Mouse (Mus musculus) midbrain, embryonic 11.5 days (tissue): ENCODE data around the gene Sstr4. TPM values are rescaled to one million over a fixed set of nuclear protein-coding genes. Genes with fewer than 3 reads are reported as not detected.
A peak's percentile ranks its signal among the peaks of the same experiment; 100 is the strongest.

ENCODE experiments used
- ATAC-seq: fragments of 200-750 bp; cut with Nextera tagmentation; 2 replicates; pipeline ENCODE4 v1.8.0; 2017; ENCODE audit warnings: moderate TSS enrichment, moderate library complexity; ENCODE audit not compliant: low FRiP score
- DNase-seq: peaks from one replicate; pipeline ENCODE4 v3.0.0; 2015; ENCODE audit warnings: low spot score; ENCODE audit errors: missing footprints
- H3K27ac ChIP-seq: fragments of 300-500 bp; sonication (generic); 2 replicates; pipeline ENCODE4 v1.5.1; 2014; ENCODE audit warnings: low read depth, low read length
- H3K27me3 ChIP-seq: fragments of 300-500 bp; sonication (generic); 2 replicates; pipeline ENCODE4 v1.6.1; 2014; ENCODE audit warnings: mild to moderate bottlenecking, low read length, moderate library complexity, mixed read lengths; ENCODE audit not compliant: control insufficient read depth, insufficient read depth
- H3K36me3 ChIP-seq: fragments of 300-500 bp; sonication (generic); 2 replicates; pipeline ENCODE4 v1.6.1; 2014; ENCODE audit warnings: mild to moderate bottlenecking, low read length, moderate library complexity, mixed read lengths; ENCODE audit not compliant: control insufficient read depth, insufficient read depth
- H3K4me1 ChIP-seq: fragments of 300-500 bp; sonication (generic); 2 replicates; pipeline ENCODE4 v1.6.1; 2014; ENCODE audit warnings: low read length; ENCODE audit not compliant: control insufficient read depth, insufficient read depth
- H3K4me2 ChIP-seq: fragments of 300-500 bp; sonication (generic); 2 replicates; pipeline ENCODE4 v1.6.1; 2014; ENCODE audit warnings: mild to moderate bottlenecking, moderate library complexity
- H3K4me3 ChIP-seq: fragments of 300-500 bp; sonication (generic); 2 replicates; pipeline ENCODE4 v1.5.1; 2014; ENCODE audit warnings: low read depth, low read length
- H3K9ac ChIP-seq: fragments of 300-500 bp; sonication (generic); 2 replicates; pipeline ENCODE4 v1.6.1; 2014; ENCODE audit warnings: low read length
- H3K9me3 ChIP-seq: fragments of 300-500 bp; sonication (generic); 2 replicates; pipeline ENCODE4 v1.6.1; 2016; ENCODE audit warnings: low read length; ENCODE audit not compliant: control insufficient read depth
- WGBS: fragments of 180-500 bp; shearing (Covaris S2); extraction: QIAGEN DNeasy Blood & Tissue Kit; methylation state at CpG from one replicate; pipeline ENCODE4 v1.1.7; 2014; 5-methylcytosine and 5-hydroxymethylcytosine counted together
- polyA plus RNA-seq: library from polyadenylated mRNA; unstranded; fragments of >200 nt; fragmentation: Nextera tagmentation; extraction: Ambion mirVana; gene quantifications from 2 replicates; pipeline ENCODE4 v1.2.1, GENCODE M21; 2014

Sstr4 gene
- polyA plus RNA-seq, 1 experiment from 2014 or later = 1.4 TPM

DNA sequence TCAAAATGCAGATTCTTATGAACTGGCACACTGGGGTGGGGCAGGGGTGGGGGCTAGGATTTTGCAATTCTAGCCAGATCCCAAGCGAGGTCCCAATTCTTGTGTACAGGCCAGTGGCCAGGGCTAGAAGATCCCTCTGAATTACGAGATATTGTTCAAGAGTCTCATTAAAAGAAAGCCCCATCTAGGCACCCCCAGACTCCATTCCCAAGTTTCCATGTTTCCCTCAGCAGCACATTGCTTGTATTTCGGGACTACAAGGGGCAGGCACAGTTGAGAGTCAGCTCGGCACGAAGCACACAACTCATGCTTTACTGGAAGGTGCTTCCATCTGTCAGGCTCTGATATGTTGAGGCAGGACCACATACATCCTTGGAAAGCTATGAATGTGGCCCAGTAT is 9.8 kb downstream of the Sstr4 start:
- peaks cover 12% of the 10 kb centered on the region for H3K4me1 ChIP-seq
- no peaks in the 10 kb centered on the region for H3K36me3 ChIP-seq
- no peaks in the 10 kb centered on the region for H3K9me3 ChIP-seq
- H3K27me3 ChIP-seq = peaks cover 36% of the 10 kb centered on the region
- no peak overlapping the region for H3K4me2 ChIP-seq
- no peak overlapping the region for H3K9ac ChIP-seq
- DNase-seq = peak; percentile 80
- H3K27ac ChIP-seq = no peak overlapping the region
- 75% methylated on average over 5 of the region's 5 CpGs for WGBS
- H3K4me3 ChIP-seq = no peak overlapping the region
- ATAC-seq = no peak

DNA sequence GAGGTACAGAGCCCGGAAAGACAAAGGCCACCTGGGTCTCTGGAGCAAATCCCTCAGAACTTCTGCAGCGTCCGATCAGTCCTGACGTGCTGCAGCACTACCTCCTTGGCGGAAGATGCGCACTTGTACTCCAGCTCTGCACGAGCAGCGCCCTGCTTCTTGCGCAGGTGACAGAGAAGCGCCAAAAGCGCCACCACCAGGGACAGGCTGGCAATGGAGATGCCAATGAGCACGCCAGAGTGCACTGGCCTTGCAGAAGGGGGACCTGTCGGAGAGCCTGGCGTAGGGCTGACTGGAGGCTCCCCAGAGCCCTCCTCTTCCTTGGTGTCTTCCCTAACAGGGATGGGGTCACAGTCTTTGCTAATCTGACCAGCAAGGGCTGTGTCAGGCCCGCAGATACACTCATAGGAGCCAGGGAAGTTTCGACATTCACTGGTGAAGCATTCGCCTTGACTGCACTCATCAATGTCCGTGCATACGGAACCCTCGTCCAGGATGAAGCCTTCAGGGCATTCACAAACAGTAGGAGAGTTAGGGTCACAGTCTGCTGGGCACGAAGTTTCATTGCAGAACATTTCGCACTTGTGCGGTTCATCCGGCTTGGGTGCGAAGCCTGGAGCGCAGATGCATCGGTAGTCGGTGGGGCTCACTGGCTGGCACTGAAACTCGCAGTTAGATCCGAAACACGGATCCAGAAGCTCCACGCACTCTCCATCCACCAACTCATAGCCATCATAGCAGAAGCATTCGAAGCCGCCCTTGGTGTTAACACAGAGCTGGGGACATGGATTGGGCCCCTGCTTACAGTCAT is 11.2 kb downstream of the Sstr4 start:
- H3K4me1 ChIP-seq = peaks cover 12% of the 10 kb centered on the region
- H3K9ac ChIP-seq = no peak overlapping the region
- DNase-seq (peak; percentile 91), ATAC-seq (peak; percentile 17; the same call in 1 of the 2 replicates)
- H3K4me3 ChIP-seq = peak overlapping the region; percentile 24
- no peaks in the 10 kb centered on the region for H3K36me3 ChIP-seq
- H3K27ac ChIP-seq = no peak overlapping the region
- WGBS = 8% methylated on average over 34 of the region's 34 CpGs
- H3K9me3 ChIP-seq = no peaks in the 10 kb centered on the region
- peak overlapping the region; percentile 48 for H3K4me2 ChIP-seq
- peaks cover 36% of the 10 kb centered on the region for H3K27me3 ChIP-seq

DNA sequence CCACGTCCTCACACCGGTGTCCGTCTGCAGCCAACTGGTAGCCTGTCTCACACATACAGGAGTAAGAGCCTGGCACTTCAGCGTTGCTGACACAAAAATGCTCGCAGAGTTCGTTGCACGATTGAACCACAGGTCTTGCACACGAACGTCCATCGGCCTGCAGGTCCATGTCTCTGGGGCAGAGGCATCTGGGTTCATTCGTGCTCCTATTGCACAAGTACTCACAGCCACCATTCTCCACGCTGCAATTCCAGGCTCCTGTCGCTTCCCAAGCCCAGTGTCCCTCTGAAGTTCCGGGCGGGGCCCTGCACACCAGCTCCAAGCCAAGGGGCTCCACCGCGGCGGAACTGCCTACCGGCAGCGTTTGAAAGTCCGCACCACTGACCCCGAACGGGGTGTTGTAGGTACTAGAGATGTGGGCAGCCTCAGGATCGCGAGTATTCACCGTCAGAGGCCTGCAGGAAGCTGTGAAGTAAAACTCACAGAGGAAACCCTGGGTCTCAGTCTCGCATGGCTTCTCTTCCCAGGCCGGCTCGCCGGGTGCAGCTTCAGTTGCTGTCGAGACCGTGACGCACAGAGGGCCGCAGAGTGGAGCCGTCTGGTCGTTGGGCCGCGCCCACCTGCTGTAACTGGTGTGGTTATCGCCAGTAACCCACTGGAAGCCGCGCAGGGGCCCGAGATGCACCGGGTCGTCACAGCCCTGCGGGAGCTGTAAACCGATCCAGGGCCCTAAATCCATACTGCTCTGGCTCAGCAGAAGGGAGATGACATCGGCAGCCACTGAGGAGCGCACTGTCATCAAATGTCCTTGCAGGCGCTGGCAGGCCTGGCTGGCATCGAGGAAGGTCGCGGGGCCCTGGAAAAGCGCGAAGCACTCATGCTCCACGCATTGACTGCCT is 12.1 kb downstream of the Sstr4 start:
- ATAC-seq = peak; percentile 41
- Histone ChIP-seq H3K27me3 (peaks cover 36% of the 10 kb centered on the region), H3K9ac (peak overlapping the region; percentile 24; the same call in 1 of the 2 replicates)

DNA sequence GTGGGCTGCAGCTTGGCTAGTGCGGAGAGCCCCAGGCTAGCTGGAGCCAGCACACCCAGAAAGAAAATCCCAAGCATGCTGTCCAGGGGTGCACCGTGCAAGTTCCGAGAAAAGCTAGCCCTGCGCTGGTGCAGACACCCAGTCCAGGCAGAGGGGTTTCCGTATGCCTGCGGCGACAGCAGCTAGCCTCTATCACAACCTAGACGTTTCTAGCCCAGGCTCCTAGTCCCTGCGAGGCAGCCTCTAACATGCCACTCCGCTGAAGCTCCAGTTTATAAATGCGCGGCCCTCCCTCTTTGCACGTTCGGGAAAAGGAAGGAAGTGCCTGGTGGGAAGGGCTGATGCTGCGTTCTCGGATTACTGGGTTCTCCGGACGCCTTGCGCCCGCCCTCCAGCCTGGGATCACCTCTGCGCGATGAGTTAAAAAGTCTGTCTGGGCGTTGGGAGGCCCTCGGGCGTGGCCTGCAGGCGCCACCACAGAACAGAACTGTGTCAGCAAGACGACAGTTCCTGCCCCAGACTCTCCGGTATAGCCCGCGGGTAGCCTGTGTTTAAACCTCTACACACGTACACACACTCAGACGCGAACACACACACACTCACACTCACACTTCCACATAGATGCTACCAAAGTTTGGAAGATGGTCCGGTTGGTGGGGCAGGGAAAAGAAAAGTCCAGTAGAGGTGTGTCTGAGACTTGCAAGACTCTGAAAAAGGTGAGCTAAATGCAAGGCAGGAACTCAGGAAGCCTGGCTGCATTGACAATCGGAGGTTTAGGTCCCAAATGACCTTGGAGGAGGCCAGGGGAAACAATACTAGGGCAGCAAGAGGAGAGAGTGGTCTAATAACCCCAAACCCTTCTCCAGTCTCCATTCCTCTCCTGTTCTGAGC is 13.0 kb downstream of the Sstr4 start, which contains the start of gene Thbd:
Gene Thbd, minus strand, starts transcription at position 319 of the 891 bp plus-strand sequence.
- Histone ChIP-seq H3K4me3 (peak within 1 kb of the TSS; percentile 24), H3K4me2 (peak within 1 kb of the TSS; percentile 48), H3K36me3 (no peaks in the 10 kb centered on the region), H3K27ac (no peak within 1 kb of the TSS), H3K4me1 (peaks cover 12% of the 10 kb centered on the region), H3K27me3 (peaks cover 36% of the 10 kb centered on the region), H3K9ac (peak within 1 kb of the TSS; percentile 24; the same call in 1 of the 2 replicates), H3K9me3 (no peaks in the 10 kb centered on the region)
- ATAC-seq (peak; percentile 54), DNase-seq (peak; percentile 96)
- 3% methylated on average over 34 of the region's 35 CpGs for WGBS

More for the DNA sequence above, 12.1 kb downstream of the Sstr4 start:
- DNase-seq = peak; percentile 96
- Histone ChIP-seq H3K4me1 (peaks cover 12% of the 10 kb centered on the region), H3K27ac (no peak overlapping the region), H3K4me2 (peak overlapping the region; percentile 48), H3K4me3 (peak overlapping the region; percentile 24), H3K9me3 (no peaks in the 10 kb centered on the region), H3K36me3 (no peaks in the 10 kb centered on the region)
- 3% methylated on average over 55 of the region's 55 CpGs for WGBS

DNA sequence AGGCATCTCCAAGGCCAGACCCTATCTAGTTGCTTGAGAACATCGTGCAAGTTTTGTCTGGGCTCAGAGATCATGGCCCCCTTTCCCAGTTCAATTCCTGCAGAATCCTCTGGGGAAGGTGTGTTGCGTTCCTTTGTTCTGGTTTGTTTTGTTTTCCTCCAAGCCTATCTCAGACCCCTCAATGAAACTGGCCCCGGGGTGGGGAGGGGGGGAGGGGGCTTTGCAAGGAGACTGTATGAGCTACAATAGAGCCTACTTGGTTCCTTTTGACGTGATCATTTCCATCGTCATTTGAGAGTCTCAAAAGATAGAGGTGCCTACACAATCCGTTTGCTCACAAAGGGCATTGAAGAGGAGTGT is 13.6 kb downstream of the Sstr4 start:
- WGBS = 15% methylated on average over 6 of the region's 6 CpGs
- H3K27me3 ChIP-seq = peaks cover 36% of the 10 kb centered on the region
- no peak overlapping the region for H3K9ac ChIP-seq
- peaks cover 12% of the 10 kb centered on the region for H3K4me1 ChIP-seq
- H3K36me3 ChIP-seq = no peaks in the 10 kb centered on the region
- no peak overlapping the region for H3K4me3 ChIP-seq
- DNase-seq (no peak), ATAC-seq (peak; percentile 30)
- no peaks in the 10 kb centered on the region for H3K9me3 ChIP-seq
- no peak overlapping the region for H3K4me2 ChIP-seq
- no peak overlapping the region for H3K27ac ChIP-seq

DNA sequence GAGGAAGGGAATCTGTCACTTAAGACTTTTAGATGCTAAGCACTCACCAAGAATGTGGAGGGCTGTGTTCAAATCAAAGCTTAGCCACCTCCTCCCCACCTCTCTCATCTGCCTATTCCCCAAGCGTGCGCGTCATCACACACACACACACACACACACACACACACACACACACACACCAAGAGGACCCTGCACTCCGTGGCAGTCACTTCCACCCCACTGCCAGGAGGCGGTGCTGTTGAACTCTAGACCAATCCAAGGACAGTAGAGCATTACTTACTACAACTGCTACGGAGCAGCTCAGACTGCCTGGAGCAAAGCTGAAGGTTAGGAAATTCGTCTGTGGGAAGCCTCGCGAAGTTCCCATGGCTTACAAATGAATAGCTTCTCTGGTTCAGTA is 14.0 kb downstream of the Sstr4 start:
- H3K4me2 ChIP-seq = no peak overlapping the region
- ATAC-seq (peak; percentile 86), DNase-seq (peak; percentile 91)
- 20% methylated on average over 9 of the region's 9 CpGs for WGBS
- H3K36me3 ChIP-seq = no peaks in the 10 kb centered on the region
- no peak overlapping the region for H3K27ac ChIP-seq
- H3K9ac ChIP-seq = no peak overlapping the region
- H3K9me3 ChIP-seq = no peaks in the 10 kb centered on the region
- peaks cover 36% of the 10 kb centered on the region for H3K27me3 ChIP-seq
- no peak overlapping the region for H3K4me3 ChIP-seq
- peaks cover 12% of the 10 kb centered on the region for H3K4me1 ChIP-seq

DNA sequence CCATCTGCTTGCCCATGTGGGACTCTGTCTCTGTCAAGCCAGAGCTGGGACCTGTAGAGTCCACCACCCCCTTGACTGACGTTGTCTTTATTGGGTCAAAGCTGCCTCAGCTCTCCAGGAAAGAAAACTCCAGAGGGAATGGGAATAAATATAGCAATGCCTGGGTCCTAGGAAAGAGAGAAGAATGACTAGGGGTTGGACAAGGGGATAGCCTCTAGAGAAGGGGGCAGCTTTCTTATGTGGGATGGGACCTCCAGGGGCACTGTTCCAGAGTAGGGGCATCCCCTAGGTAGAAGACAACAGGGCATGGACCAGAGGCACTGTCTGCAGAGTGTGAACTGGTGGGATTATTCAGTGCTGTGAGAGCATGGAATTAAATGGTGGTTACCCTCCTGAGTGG is 14.7 kb downstream of the Sstr4 start:
- ATAC-seq (no peak), DNase-seq (no peak)
- H3K9ac ChIP-seq = no peak overlapping the region
- H3K4me2 ChIP-seq = no peak overlapping the region
- no peak overlapping the region for H3K27ac ChIP-seq
- no peaks in the 10 kb centered on the region for H3K36me3 ChIP-seq
- 88% methylated on average over 1 of the region's 1 CpGs for WGBS
- peaks cover 12% of the 10 kb centered on the region for H3K4me1 ChIP-seq
- H3K9me3 ChIP-seq = no peaks in the 10 kb centered on the region
- H3K4me3 ChIP-seq = no peak overlapping the region
- H3K27me3 ChIP-seq = peaks cover 36% of the 10 kb centered on the region

DNA sequence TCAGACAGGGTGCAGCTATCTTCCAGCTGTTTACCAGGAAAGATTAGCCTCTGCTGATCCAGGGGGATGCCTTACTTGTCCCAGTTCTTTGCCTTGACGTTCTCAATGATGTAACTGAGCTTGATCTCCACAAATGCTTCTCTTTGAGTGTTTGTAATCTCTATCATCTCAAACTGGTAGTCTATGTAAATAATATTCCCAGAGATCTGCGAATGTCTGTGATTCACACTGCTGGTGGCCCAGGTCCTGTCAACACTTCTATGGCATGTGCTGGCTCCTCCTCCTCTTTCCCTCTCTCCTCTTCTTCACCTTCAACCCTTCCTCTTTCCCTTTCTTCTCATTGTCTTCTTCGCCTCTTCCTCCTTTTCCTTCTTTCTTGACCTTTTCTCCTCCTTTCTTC is 24.0 kb downstream of the Sstr4 start:
- ATAC-seq = no peak

More for the DNA sequence above, 24.0 kb downstream of the Sstr4 start:
- H3K9me3 ChIP-seq = no peaks in the 10 kb centered on the region
- no peak for DNase-seq
- H3K4me1 ChIP-seq = no peaks in the 10 kb centered on the region
- no peak overlapping the region for H3K4me3 ChIP-seq
- no peaks in the 10 kb centered on the region for H3K36me3 ChIP-seq
- WGBS = 80% methylated on average over 3 of the region's 3 CpGs
- H3K4me2 ChIP-seq = no peak overlapping the region
- no peaks in the 10 kb centered on the region for H3K27me3 ChIP-seq
- no peak overlapping the region for H3K9ac ChIP-seq
- H3K27ac ChIP-seq = no peak overlapping the region
